Mouse (Mus musculus) E14TG2a.4 (cell line): ENCODE measurements at regions not wholly inside any gene's neighbourhood (a gene's known extent, or its start where the extent isn't known, plus 50 kb on each side); places are given as distances from the start of the nearest gene placed in this dataset.

Experiments used
- CTCF ChIP-seq: conservative IDR thresholded peaks from 2 replicates; pipeline ENCODE4 v1.5.1; 2014; ENCODE audit warnings: low read length
- NANOG ChIP-seq: IDR thresholded peaks from 2 replicates; pipeline ENCODE4 v1.6.1; 2014; ENCODE audit warnings: borderline replicate concordance, low read length, mixed read lengths

- no peak for TF ChIP-seq CTCF
- TF ChIP-seq NANOG, result no peak
Observed at GRCm38 (mm10) chr8:101188566-101188965, 1596.9 kb downstream of the Cdh11 start.
